Mouse (Mus musculus) frontal cortex, postnatal 14 days (tissue): ENCODE data around the gene Rrn3.

Source experiments
- DNase-seq, 2 experiments: peaks; one replicate each; pipeline ENCODE4 v3.0.0; 2022; ENCODE audit warnings: low spot score in 2 of 2

Rrn3 gene

GRCm38 (mm10) chr16:13851446-13851845 is 70.9 kb downstream of the Rrn3 start:
- DNase-seq, result no peak

- no peak for DNase-seq
Measured at GRCm38 (mm10) chr16:13853886-13854285, 73.4 kb downstream of the Rrn3 start.
